Mouse (Mus musculus) MEL-GATA-1-ER (cell line): Measurements from ENCODE around the gene Rhobtb1.

Experiments
- DNase-seq: peaks from one replicate; pipeline ENCODE4 v3.0.0-alpha.2; 2012; ENCODE audit warnings: low read depth; ENCODE audit errors: extremely low read depth

Rhobtb1 gene

DNA sequence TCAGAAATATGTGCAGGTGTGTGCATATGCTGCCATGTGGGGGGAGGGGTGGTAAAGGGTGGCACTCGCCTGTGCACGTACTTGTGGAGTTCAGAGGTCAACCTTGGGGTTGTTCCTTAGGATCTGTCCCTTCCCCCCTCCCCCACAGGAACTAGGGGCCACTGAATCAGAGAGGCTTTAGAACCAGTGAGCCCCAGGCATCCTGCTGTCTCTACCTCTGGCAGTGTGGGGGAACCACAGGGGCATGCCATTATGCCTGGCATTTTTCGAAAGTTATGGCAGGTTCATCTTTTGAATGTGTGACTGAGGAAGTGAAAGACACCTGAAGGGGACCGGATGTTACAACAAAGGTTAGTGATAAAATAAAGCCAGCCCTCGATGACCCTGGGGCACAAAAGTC lies 59.4 kb downstream of the Rhobtb1 start:
- no peak for DNase-seq

DNA sequence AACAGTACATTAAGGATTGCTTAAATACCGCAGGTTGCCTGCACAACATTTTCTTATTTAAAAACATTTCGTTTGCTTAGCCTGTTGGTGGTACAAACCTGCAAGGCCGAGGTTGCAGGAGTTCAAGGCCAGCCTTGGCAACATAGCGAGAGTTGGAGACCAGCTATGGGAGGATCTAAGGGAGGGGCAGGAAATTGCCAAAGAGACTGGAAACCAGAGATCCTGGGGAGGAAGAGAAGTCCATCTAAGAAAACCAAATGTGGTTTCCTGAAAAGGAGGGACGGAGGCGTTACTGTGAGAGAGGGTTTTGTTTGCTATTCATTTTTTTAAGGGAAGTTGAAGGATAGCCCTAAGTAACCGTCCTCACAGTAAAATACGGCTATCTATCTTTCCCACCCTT lies 60.3 kb downstream of the Rhobtb1 start:
- no peak for DNase-seq

DNA sequence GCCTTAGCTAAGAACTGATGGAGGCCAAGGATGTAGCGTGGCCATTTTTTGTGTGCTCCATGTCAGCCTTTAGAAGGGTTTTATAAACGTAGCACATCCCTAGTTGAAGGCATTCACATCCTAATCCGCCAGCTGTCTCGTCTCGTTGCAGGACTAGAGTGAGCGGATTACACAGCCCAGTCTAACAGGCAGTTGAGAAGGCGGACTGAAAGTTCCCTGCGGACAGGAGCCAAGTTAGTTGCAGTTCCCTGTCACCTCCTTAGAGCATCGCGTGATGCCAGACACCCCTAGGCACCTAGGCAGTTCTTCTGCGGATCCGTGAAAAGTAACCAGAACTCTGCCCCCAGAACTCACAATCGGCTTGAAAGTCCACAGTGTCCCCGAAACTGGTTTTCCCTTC lies 60.7 kb downstream of the Rhobtb1 start:
- DNase-seq: no peak

DNA sequence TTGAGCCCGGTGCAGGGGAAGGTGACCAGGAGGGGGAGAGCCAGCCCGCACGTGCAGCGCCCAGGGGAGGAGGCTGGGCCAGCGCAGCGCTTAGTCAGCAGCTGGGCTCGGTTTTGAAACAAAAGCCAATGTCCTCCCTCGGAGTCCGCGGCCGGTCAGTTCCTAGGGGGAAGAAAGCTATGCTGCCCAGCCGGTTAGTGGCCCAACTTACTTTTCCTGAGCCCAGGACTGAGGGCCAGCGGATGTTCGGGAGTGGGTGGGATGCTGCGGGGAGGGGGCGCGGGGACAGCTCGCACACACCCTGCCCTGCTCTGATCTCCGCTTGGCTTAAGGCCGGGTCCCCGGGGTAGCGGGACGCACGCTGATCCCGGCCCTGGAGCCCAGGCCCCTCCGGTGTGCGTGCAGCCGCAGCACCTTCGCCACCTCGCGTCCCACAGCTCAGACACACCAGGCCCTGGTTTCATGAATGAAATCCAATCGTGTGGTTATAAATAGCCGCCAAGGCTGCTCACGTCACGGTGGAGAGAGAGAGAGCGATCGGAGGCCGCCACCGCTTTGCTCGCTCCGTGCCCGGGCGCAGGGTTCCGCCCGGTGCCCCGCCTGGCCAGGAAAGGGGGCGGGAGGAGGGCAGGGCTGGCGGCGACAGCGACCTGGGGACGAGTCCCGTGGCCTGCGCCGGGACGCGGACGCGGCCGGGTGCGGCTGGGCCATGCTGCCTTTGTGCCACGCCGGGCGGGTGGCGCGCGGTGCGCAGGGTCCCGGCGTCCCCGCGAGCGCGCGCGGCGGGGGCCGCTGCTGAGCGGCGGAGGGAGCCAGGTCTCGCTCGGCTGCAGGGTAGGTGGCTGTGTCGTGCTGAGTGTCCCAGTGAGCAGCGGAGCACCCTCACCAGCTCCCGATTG lies 61.6 kb downstream of the Rhobtb1 start, which contains the start of gene A930033H14Rik:
Gene A930033H14Rik, minus strand, starts transcription at position 557 of the 899 bp plus-strand sequence.
- no peak for DNase-seq

DNA sequence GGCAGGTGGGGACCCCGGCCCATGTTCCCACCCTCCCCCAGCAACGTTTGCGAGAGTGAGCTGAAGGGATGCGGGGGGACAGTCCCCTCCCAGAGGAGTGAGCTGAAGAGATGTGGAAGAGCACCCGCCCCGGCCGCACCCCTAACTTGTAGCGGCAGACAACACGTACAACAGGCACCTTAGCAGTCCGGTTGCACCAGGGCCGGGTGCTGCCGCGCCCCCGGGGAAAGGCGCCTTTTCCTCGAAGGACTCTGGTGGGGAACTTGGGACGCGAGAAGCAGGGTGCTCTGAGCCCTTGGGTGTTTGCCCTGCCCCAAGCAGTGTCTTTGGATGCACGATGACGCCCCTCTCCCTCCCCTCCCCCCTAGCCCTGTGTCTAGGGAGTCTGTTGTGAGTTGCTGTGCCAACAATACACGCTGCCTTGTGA lies 62.2 kb downstream of the Rhobtb1 start:
- no peak for DNase-seq

DNA sequence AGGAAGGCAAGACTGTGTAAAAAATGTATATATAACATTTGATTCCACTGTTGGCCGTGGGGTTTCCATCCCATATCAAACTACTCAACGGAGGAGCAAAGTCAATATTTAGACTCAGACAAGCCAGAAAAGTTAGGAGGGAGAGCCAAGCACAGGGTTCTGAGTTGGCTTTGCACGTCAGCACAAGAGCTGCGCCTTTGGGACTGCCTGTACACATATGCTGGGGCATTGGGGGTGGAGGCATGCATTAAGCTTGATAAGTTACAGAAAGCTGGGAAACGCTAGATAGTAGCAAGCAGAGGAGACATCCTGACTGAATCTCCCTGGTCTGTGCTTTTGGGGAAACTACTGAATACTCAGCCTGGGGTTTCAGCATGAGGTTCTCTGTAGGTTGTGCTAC lies 62.8 kb downstream of the Rhobtb1 start:
- DNase-seq: no peak

DNA sequence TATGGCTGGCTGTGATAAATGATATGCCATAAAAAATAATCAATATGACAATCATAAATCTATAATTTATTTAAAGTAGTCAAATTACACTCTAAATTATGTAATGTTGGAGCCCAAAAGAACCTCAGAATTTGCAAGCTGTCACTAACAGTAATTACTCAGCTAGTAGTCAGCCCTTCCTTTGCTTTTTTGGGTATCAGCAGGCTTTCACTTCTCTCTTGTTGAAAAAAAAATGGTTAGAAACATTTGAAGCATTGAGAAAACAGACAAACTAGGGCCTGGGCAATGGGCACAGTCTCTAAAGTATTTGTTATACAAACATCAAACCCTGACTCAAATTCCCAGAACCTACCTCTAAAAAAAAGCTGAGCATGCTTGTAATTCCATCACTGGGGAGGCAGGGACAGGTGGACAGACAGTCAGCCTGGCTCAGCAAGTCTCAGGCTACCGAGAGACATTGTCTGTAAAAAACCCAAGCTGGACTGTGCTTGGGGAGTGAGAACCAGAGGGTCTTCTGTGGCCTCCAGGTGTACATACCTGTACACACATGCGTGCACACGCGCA lies 66.0 kb downstream of the Rhobtb1 start:
- no peak for DNase-seq

DNA sequence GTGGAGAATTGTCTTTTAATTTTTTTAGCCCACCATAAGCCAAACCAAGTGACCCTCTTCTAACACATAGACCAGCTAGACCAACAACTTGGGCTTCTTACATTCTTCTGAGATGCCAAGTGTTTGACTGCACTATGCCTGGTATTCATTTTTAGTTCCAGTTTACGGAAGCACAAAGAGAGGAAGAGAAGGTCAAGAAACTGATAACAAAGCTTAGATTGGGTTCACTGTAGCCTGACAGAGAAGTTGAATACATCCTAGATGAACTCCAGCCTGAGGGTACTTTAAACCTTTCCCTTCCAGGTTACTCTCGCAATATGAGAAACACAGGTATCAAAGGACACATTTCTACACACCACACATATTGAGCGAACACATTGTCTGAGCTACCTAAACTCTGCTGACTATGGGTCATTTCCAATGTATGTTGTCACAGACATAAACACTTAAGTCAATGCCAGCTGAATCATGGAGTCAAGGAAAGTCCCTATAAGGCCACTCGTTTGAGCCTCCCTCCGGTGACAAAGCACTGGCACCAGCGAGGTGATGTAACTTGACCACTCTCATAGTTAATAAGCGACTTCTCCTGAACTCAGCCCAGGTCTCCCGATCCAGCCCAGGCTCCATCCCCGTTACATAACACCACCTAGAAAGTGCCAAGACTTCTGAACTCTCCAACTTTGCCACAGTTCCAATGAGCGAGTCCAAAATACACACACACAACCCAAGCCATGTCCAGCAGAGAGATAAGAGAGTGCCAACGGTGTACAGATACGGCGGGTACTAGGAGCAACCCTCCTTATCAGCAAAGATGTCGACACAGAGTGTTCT lies 67.4 kb downstream of the Rhobtb1 start:
- DNase-seq: no peak

DNA sequence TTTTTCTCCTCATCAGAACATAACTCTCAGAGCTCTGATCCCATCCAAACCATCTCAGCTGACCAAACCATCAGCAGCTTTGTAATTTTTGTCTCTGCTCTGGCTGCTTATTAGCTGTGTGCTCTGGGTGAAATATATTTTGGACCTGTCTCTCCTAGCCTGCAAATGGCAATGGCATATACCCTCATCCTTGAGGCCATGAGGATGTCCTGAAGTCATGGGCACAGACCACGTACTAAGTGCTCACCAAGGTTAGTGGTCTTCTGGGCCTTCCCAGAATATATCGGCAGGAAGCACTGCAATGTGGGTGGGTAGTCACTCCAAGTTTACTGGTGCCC lies 68.0 kb downstream of the Rhobtb1 start:
- no peak for DNase-seq

DNA sequence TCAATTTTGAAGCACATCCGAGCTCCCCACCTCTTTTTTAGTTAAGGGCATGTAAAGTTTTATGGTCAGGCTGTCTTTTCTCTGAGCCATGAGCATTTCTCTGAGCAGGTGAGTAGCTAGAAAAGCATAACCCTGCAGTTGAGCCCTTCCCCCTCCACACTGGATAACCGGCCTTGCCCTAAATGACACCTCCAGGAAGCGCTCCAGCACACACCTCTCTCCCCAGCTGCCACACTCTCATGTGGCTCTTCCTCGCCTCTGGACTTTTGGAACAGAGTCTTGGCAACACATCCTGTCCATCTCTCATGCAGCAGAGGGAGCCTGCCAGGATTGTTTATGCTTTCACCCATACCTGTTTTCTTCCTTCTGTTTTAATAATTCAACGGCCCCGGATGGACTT lies 69.1 kb downstream of the Rhobtb1 start:
- DNase-seq: no peak

DNA sequence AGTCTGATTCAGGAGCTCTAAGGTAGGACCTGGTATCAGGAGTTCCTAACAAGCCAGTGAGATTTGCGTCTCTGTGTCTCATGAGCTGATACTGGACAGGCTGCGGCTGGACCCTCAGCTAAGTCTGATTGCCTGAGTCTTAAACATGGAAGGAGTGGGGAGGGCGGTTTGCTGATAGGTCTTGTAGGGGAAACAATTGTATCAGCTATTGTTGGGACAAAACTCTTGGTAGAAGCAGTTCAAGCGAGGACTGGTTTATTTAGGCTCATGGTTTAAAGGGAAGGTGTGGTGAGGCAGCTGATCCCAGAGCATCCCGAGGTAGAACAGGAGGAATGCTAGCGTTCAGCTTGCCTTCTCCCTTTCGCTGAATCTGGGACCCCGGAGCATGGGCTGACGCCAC lies 69.9 kb downstream of the Rhobtb1 start:
- no peak for DNase-seq

DNA sequence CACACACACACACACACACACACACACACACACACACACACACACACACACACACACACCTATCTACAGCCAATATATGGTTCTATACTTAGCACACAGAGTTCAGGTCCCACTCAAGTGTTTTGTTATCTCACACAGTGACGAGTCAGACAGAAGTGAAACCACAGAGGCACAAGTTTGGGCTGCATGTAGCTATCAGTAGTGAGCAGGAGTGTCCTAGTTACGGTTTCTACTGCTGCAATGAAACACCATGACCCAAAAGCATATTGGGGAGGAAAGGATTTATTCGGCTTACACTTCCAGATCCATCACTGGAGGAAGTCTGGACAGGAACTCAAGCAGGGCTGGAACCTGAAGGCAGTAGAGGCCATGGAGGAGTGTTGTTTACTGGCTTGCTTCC lies 70.7 kb downstream of the Rhobtb1 start:
- DNase-seq: no peak

DNA sequence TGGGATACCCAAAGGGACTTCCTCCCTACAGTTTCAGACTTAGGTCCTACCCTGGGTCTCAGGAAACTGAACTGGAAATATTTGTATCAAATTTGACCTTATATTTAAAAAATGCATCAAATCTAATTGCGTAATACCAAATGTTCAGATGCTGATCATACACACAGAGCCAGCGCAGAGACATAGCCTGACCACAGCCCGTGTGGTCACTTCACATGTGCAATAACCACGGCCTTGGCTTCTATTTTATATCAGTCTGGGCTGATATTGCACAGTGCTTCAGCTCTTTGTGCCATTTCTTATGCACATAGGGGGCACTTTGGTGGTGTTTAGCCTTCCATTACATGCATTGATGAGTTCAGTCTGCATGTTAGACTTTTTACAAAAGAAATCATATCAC lies 72.0 kb downstream of the Rhobtb1 start:
- no peak for DNase-seq

DNA sequence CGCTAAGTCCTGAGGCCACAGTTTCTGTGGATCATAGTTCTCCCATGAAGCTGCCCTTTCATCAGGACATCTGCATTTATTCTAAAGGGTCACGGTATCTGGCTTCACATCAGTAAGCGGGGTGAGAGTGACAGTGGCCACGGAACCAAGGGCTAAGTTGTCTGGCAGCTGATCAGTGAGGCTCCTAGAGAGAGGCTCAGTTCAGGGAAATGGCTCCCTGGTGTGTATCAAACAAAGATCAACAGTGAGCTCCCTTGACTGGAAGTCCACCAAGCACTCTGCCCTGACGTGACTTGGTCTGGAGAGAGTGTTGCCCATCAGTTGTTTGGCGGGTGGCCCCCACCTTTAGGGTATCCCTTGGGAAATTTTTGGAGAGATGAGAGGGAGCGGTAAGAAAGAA lies 73.0 kb downstream of the Rhobtb1 start:
- no peak for DNase-seq

DNA sequence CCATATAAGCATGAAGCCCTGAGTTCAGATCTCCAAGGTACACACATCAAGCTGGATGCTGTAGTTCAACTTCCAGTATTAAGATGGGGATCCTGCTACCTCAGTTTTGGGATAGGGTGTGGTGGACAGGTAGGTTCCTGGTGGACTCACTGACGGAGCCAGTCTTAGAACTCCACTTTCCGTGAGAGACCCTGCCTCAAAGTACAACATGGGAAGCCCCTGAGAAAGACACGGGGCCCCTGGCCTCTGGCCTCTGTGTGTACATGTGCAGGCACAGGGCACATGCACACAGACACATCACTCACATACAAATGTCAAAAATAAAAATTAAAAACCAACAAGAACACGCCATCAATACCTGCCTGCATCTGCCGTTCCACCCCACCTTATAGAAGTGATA lies 74.2 kb downstream of the Rhobtb1 start:
- DNase-seq: no peak

DNA sequence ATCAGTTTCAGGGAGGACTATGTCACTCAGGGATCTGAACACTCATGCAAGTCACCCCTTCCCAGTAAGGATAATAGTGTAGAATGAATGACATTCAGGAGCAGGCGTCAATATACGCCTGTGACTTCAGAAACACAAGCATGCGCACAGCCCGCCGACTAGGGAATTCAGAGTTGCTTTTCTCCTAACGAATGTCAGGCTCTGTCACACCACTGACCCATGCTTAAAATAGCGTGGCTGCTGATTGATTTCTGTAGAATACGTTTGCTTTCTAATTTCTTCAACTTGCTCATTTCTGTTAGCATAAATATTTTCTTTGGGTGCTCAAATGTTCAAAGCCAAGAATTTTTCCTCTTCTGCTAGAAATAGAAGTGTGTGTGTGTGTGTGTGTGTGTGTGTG lies 74.7 kb downstream of the Rhobtb1 start:
- no peak for DNase-seq

DNA sequence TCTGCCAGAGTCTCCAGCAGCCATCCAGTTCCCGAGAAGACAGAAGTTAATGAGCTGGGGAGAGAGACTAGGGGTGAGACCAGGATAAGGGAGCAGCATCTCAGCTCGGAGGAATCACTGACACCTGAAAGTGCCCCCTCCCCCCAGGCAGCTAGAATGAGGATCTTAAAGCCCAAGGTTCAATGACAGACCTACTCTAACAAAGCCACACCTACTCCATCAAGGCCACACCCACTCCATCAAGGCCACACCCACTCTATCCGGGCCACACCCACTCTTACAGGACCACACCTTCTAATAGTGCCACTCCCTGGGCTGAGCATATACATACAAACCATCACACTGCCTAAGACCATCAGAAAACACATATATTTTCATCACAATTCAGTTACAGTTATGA lies 86.0 kb downstream of the Rhobtb1 start:
- DNase-seq: no peak

DNA sequence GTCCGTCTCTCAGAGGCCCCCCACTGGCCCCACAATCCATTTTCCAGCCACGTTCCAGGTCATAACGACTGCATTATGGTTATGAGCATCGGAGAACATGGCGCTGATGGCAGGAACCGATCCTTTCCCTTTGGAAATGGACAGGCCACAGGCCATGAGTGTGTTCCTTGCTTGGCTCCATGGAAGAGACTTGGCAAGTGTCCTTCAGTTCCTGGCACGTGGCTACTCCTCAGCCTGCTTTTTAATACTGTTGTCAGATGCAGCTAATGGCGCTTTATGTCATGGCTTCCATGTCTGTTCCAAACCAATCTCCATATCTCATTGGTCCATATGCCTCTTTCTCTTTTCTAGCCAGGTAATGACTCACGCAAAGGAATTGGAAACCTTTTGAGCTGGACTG lies 86.5 kb downstream of the Rhobtb1 start:
- DNase-seq: no peak

DNA sequence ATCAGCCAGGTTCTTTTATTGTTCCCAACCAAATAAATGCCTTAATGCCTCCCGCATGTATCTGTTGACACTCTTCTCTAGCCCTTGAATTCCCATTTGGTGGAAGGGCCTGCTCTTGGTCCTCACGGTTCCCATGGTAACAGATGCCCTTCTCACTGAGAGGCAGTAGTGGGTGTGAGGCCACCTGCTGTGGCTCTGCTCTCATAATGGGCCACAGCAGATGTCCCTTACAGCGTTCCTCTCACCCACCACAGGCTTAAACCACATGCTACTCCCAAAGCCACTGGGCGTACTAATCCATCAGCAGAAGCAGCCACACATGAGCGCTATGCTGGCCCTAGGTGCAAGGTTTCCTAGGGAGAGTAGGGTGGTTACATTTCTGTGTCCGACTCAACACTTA lies 87.1 kb downstream of the Rhobtb1 start:
- no peak for DNase-seq

DNA sequence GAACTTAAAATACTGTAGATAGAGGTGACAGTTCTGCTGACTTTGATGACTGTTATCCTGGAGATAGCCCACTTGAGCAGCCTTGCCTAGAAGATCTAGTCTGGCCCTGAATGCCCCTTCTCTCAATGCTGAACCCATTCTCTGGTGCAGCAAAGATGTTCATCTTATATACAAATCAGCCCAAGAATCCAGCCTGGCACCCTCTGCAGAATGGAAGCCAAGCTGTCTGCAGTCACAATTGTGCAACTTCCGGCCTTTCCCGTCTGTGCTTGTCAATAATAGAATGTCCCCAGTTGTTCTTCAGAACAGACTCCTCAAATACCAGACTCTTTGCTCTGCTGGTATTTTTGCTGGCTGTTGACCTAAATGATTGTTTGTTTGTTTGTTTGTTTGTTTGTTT lies 89.3 kb downstream of the Rhobtb1 start:
- no peak for DNase-seq

DNA sequence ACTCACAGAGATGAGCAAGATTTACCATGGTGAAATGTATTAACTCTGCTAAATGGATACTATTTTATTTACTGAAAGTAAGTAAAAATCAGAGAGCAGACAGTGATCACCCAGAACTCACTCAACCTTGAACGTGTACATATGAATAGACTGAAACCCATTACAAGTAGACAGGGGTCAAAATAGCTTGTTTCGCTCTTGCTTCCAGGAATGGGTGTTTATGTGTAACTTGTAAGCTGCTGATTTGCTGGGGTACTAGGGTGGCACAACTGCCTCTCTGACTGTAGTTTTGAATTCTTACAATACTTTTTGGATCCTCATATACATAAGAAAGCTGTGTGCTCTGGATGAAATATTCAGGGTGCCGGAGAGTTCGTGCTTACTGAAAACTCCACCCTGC lies 93.9 kb downstream of the Rhobtb1 start:
- no peak for DNase-seq

DNA sequence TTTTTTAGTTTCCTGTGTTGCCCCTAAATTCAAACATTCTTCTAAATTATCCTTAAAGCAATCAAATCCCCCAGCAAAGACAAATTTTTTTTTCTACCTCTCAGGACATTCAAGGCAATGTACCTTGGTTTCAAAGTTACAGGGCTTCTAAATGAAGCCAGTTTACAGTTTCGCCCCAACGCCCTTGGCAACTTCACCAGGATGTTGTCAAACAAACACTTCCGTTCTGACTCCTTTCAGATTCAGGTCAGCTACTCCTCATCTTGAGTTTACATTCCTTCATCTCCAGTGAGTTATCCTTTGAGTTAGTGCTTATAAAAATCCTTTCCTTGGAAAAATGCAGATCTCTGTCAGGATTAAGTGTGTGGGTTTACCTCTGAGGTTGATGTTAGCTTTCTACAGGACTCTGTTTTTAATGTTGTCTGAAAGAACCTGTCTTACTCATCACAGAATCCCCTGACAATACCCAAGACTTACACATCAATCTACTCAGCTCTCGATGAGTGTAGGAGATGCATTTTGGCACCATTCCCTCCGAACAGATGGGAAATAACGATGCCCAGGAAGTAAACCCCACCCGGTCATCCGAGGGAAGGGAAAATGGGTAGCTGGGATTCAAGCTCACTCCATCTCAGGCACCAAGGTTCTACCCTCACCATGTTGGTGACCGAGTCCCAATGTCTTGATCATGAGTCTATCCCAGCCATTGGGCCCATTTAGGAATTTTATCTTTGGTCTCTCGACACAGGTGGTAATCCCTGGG lies 94.9 kb downstream of the Rhobtb1 start:
- DNase-seq: no peak
